Mouse (Mus musculus) heart, adult 2 months (tissue): Measurements from ENCODE around the gene Sepsecs. TPM values are rescaled to one million over a fixed set of nuclear protein-coding genes. Genes with fewer than 3 reads are reported as not detected.

Source experiments
- DNase-seq, 2 experiments: peaks; one replicate each; pipeline ENCODE4 v3.0.0; 2021
- H3K27ac ChIP-seq: fragments of 200-600 bp; 2 replicates; pipeline ENCODE4 v1.8.1; 2022
- H3K27me3 ChIP-seq: fragments of 200-500 bp; 2 replicates; pipeline ENCODE4 v1.6.1; 2012; ENCODE audit warnings: mild to moderate bottlenecking, low read length, inconsistent platforms, mixed read lengths; ENCODE audit not compliant: control insufficient read depth, insufficient read depth
- H3K36me3 ChIP-seq: fragments of 200-500 bp; 2 replicates; pipeline ENCODE4 v1.6.1; 2012; ENCODE audit warnings: low read length, inconsistent platforms; ENCODE audit not compliant: control insufficient read depth, insufficient read depth
- H3K4me1 ChIP-seq: fragments of 200-500 bp; 2 replicates; pipeline ENCODE4 v1.6.1; 2011; ENCODE audit warnings: low read length; ENCODE audit not compliant: control insufficient read depth, insufficient read depth
- H3K4me3 ChIP-seq: fragments of 200-600 bp; 2 replicates; pipeline ENCODE4 v1.8.1; 2022
- H3K79me2 ChIP-seq: fragments of 200-500 bp; replicated peaks from 2 replicates; pipeline ENCODE4 v1.6.1; 2012; ENCODE audit warnings: mild to moderate bottlenecking, inconsistent platforms, low read length, moderate library complexity, mixed read lengths; ENCODE audit not compliant: control insufficient read depth, insufficient read depth
- H3K9ac ChIP-seq: fragments of 200-500 bp; 2 replicates; pipeline ENCODE4 v1.6.1; 2012; ENCODE audit warnings: low read depth, mild to moderate bottlenecking, control low read depth, inconsistent platforms, low read length, mixed read lengths
- CTCF ChIP-seq: fragments of 200-600 bp; IDR thresholded peaks from 2 replicates; pipeline ENCODE4 v1.8.1; 2022; ENCODE audit warnings: antibody characterized with exemption, mild to moderate bottlenecking, moderate library complexity
- EP300 ChIP-seq: fragments of 200-500 bp; IDR thresholded peaks from 2 replicates; pipeline ENCODE4 v1.6.1; 2011; ENCODE audit warnings: low read depth, low read length, control low read depth; ENCODE audit not compliant: insufficient read depth
- POLR2A ChIP-seq: fragments of 200-500 bp; IDR thresholded peaks from 2 replicates; pipeline ENCODE4 v1.6.1; 2011; ENCODE audit warnings: mild to moderate bottlenecking, low read depth, low read length, control low read depth; ENCODE audit not compliant: insufficient read depth
- WGBS: fragments of 180-500 bp; shearing (Covaris S2); methylation state at CpG from one replicate; pipeline ENCODE4 v1.1.7; 2018; 5-methylcytosine and 5-hydroxymethylcytosine counted together
- intact Hi-C: fragments of 180-260 bp; cut with DNase I; formaldehyde crosslinking; loops from one replicate; pipeline ENCODE4 v1.15.1; 2025
- polyA plus RNA-seq: library from polyadenylated mRNA; depleted of rRNA; stranded (reverse); fragments of >200 nt; gene quantifications from 2 replicates; pipeline ENCODE4 v1.2.3, GENCODE M21; 2012
- total RNA-seq, 2 experiments: library from RNA; stranded (reverse); gene quantifications; 2 replicates each; pipeline ENCODE4 v1.2.3; 2021

The Sepsecs gene
- total and polyA plus RNA-seq, 3 experiments, result 3.0 to 6.1 (median 5.2) TPM

DNA sequence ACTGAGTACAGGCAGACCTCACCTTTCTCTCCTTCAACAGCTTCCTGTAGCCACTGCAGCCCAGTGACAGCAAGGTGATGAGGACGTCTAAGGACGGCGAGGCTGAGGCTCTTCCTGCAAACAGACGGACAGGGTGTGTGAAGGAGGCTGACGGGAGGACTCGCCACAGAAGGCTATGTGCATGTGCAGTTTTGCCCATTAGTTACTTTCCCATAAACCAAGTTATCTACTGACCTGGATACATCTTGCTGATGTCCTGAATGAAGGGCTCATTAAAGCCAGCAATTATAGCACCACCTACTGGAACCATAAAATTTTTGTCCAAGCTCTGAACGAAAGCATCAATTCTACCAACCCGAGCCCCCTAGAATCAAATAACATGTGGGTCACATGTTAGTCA, 13.5 kb downstream of the Sepsecs start:
- Histone ChIP-seq H3K27ac (no peak overlapping the region), H3K4me1 (no peaks in the 10 kb centered on the region), H3K36me3 (no peaks in the 10 kb centered on the region; the same call in 1 of the 2 replicates), H3K27me3 (no peaks in the 10 kb centered on the region), H3K4me3 (no peak overlapping the region), H3K9ac (no peak overlapping the region), H3K79me2 (peaks cover 2% of the 10 kb centered on the region; the same call in 1 of the 2 replicates)
- intact Hi-C loops, result loop anchor here (5.0 kb wide), 1 partner anchor 139 kb away; no protein-coding TSS in a partner anchor
- TF ChIP-seq POLR2A, result no peak
- TF ChIP-seq CTCF, result peak; percentile 59
- TF ChIP-seq EP300, result no peak
- DNase-seq, result no peak
- WGBS, result 76% methylated on average over 8 of the region's 8 CpGs

DNA sequence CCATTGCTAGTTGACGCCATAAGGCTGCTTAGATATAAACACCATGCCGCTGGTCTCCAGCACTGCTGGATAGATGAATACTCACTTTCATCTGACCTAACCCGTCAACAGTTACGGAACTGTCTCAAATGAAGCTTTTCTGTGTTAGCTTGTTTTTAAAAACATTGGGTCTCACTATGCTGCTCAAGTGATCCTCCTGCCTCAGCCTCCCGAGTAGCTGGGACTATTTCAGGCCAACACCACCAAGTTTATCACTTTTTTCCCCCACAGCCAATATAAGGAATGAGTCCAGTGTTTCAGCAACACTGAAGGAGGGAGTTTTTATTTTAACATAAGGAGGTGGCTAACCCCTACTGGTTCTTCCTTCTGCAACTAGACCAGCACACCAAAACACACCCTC, 14.5 kb downstream of the Sepsecs start:
- no peak overlapping the region for H3K27ac ChIP-seq
- intact Hi-C loops, result loop anchor here (5.0 kb wide), 1 partner anchor 138 kb away; no protein-coding TSS in a partner anchor
- no peaks in the 10 kb centered on the region for H3K4me1 ChIP-seq
- no peak for DNase-seq
- H3K27me3 ChIP-seq, result no peaks in the 10 kb centered on the region
- no peaks in the 10 kb centered on the region; the same call in 1 of the 2 replicates for H3K36me3 ChIP-seq
- peaks cover 2% of the 10 kb centered on the region; the same call in 1 of the 2 replicates for H3K79me2 ChIP-seq
- WGBS, result 92% methylated on average over 5 of the region's 5 CpGs
- H3K9ac ChIP-seq, result no peak overlapping the region
- H3K4me3 ChIP-seq, result no peak overlapping the region
- TF ChIP-seq POLR2A (no peak), EP300 (no peak), CTCF (no peak)

DNA sequence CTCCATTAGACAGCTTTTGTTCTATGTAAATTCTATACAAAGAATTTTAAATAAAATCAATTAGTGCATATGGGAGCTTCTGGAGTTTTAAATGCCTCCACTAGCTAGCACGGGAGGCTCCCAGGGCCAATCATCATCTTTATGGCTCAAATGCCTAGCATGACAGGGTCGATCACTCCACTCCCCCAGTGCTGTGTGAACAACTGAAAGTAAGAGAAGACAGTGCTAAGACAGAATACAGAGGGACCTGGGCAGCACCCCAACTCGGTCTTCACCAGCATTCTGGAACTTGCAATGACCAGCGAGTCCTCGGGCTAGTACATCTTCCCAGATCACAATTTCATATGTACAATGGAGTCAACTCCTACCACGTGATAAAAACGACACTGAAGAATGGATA, 16.9 kb downstream of the Sepsecs start:
- no peak overlapping the region for H3K27ac ChIP-seq
- H3K4me1 ChIP-seq, result no peaks in the 10 kb centered on the region
- H3K27me3 ChIP-seq, result no peaks in the 10 kb centered on the region
- no peak overlapping the region for H3K9ac ChIP-seq
- peaks cover 2% of the 10 kb centered on the region; the same call in 1 of the 2 replicates for H3K79me2 ChIP-seq
- no peak overlapping the region for H3K4me3 ChIP-seq
- no peak for TF ChIP-seq CTCF
- no peak for TF ChIP-seq EP300
- TF ChIP-seq POLR2A, result no peak
- no peak for DNase-seq
- no peaks in the 10 kb centered on the region; the same call in 1 of the 2 replicates for H3K36me3 ChIP-seq
- WGBS, result 93% methylated on average over 7 of the region's 7 CpGs
- intact Hi-C loops, result no loop called here

DNA sequence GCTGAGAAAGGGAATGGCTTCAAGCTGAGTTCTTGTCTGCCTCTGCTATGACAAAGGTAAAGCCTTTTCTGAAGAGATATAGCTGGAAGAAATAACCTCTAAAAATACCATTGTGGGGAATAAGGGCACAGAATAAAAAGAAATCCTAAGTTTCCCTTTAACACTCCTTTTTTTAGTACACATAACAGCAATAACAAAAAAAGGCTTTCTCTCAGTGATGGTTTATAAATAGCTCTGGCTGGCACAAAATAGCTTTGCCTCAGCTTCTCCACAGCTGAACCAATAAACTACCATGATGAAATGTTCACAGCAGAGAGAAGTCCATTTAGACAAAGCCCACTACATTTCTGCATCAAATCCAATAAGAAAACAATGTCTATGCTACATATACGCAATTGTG, 17.4 kb downstream of the Sepsecs start:
- H3K36me3 ChIP-seq, result no peaks in the 10 kb centered on the region; the same call in 1 of the 2 replicates
- WGBS, result 95% methylated on average over 1 of the region's 1 CpGs
- peaks cover 2% of the 10 kb centered on the region; the same call in 1 of the 2 replicates for H3K79me2 ChIP-seq
- no peaks in the 10 kb centered on the region for H3K27me3 ChIP-seq
- no peak overlapping the region for H3K27ac ChIP-seq
- no peak for DNase-seq
- H3K4me1 ChIP-seq, result no peaks in the 10 kb centered on the region
- intact Hi-C loops, result no loop called here
- H3K9ac ChIP-seq, result no peak overlapping the region
- TF ChIP-seq EP300, result no peak
- no peak for TF ChIP-seq POLR2A
- TF ChIP-seq CTCF, result no peak
- H3K4me3 ChIP-seq, result no peak overlapping the region

DNA sequence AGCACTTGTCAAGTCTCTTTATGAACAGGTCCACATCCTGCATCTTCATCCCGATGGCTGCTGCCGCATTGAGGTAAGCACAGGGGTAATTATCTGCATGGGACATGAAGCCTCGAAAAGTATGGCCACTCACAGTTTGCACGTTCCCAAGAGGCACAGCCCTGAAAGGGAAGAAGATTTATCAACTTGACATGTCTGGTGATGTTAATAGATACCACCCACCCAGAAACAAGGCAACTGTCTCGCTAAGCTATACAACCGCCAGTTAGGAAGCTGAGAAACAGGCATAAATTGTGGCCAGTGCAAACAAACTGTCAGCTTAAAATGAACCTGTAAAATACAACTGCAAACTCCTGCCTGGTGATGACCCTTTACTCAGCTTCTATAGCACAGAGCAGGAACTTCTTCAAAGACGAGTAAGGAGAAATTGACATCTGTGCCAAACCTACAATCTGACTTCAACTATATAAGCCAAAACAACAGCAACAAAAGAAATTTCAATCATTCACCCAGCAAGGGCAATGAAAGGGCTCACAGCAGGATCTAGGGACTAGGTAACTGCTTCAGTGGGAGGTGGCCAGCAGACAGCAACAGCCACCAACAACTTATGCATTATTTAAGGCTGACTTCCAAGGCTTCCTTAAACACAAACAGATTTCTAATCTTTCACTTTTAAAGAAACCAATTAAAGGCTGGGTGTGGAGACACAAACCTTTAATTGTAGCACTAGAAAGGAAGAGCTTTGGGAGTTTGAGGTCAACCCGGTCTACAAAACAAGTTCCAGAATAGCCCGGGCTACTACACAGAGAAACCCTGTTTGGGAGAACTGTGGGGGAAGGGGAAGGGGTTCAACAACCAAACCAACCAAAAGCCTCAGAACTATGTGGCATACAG, 25.3 kb downstream of the Sepsecs start:
- TF ChIP-seq CTCF (no peak), EP300 (no peak), POLR2A (no peak)
- peaks cover 1% of the 10 kb centered on the region for H3K36me3 ChIP-seq
- no peak overlapping the region for H3K9ac ChIP-seq
- DNase-seq, result no peak
- no peaks in the 10 kb centered on the region for H3K4me1 ChIP-seq
- no peak overlapping the region for H3K27ac ChIP-seq
- WGBS, result 86% methylated on average over 9 of the region's 9 CpGs
- no peaks in the 10 kb centered on the region for H3K79me2 ChIP-seq
- H3K4me3 ChIP-seq, result no peak overlapping the region
- intact Hi-C loops, result no loop called here
- H3K27me3 ChIP-seq, result no peaks in the 10 kb centered on the region

DNA sequence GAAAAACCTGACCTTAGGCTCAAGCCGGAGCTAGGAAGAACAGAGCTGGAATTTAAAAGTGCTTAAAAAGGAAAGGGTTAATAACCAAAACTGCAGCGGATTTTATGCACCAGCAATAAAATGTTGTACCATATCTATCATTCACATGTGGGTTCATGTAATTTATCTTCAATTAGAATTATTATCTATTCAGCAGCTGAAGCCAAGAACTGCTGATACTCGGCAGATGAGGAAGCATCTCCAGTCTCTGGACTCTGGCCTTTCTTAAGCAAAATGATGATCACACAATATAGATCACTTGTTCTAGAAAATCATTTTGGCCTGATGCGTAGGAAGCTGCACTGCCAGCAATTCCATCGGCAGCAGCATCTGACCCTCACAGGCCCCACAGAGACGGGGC, 27.8 kb downstream of the Sepsecs start:
- 92% methylated on average over 6 of the region's 6 CpGs for WGBS
- no peaks in the 10 kb centered on the region for H3K79me2 ChIP-seq
- no peak overlapping the region for H3K9ac ChIP-seq
- intact Hi-C loops, result no loop called here
- H3K27ac ChIP-seq, result no peak overlapping the region
- no peak overlapping the region for H3K4me3 ChIP-seq
- DNase-seq, result no peak
- TF ChIP-seq CTCF, result no peak
- no peak for TF ChIP-seq EP300
- TF ChIP-seq POLR2A, result no peak
- no peaks in the 10 kb centered on the region for H3K4me1 ChIP-seq
- H3K27me3 ChIP-seq, result no peaks in the 10 kb centered on the region
- peaks cover 1% of the 10 kb centered on the region for H3K36me3 ChIP-seq
